Mouse (Mus musculus) effector memory CD4-positive, alpha-beta T cell, adult 5 months (primary cell): ENCODE results near the gene Kcnk2. TPM values are rescaled to one million over a fixed set of nuclear protein-coding genes. Genes with fewer than 3 reads are reported as not detected.

Source experiments
- polyA plus RNA-seq: library from polyadenylated mRNA; unstranded; fragments of 100-300 nt; shearing (Covaris generic); gene quantifications from one replicate; pipeline ENCODE4 v1.2.1, GENCODE M21; 2017

The Kcnk2 gene
- not detected for polyA plus RNA-seq

GRCm38 (mm10) chr1:189402223-189402943 lies at the start of gene Kcnk2:
TSS of gene Kcnk2 (minus strand) at chr1:189402273.

